Mouse (Mus musculus) MEL (cell line): ENCODE data around the gene Amigo3. TPM values are rescaled to one million over a fixed set of nuclear protein-coding genes. Genes with fewer than 3 reads are reported as not detected.

Experiments
- DNase-seq: peaks from one replicate; pipeline ENCODE4 v3.0.0; 2011; ENCODE audit warnings: low read depth, low spot score
- H3K27ac ChIP-seq: 2 replicates; pipeline ENCODE4 v1.5.1; 2012; ENCODE audit warnings: low read depth, mild to moderate bottlenecking, control low read depth, low read length, moderate library complexity; ENCODE audit not compliant: control insufficient read depth
- H3K27me3 ChIP-seq, 2 experiments: fragments of 150-350 bp in 1 of 2; sonication (generic) in 1 of 2; 2 replicates each; pipeline ENCODE4 v1.6.1; 2012; ENCODE audit warnings: low read length in 2 of 2, mild to moderate bottlenecking in 2 of 2, improper control_type of control experiment in 1 of 2, moderate library complexity in 1 of 2; ENCODE audit not compliant: insufficient read depth in 2 of 2, control insufficient read depth in 1 of 2
- H3K36me3 ChIP-seq, 2 experiments: 2 replicates each; pipeline ENCODE4 v1.6.1; 2012 to 2014; ENCODE audit warnings: low read length in 2 of 2, improper control_type of control experiment in 1 of 2, inconsistent platforms in 1 of 2, mild to moderate bottlenecking in 1 of 2; ENCODE audit not compliant: insufficient read depth in 2 of 2, control insufficient read depth in 1 of 2
- H3K4me1 ChIP-seq, 2 experiments: fragments of 150-350 bp in 1 of 2; sonication (generic) in 1 of 2; 2 replicates each; pipeline ENCODE4 v1.6.1; 2012; ENCODE audit warnings: low read length in 2 of 2, improper control_type of control experiment in 1 of 2, mild to moderate bottlenecking in 1 of 2; ENCODE audit not compliant: insufficient read depth in 2 of 2, control insufficient read depth in 1 of 2
- H3K4me3 ChIP-seq, 2 experiments: fragments of 150-350 bp in 1 of 2; sonication (generic) in 1 of 2; 2 replicates each; pipeline ENCODE4 v1.5.1; 2012; ENCODE audit warnings: low read depth in 2 of 2, low read length in 2 of 2, mild to moderate bottlenecking in 2 of 2, moderate library complexity in 2 of 2, control low read depth in 1 of 2, improper control_type of control experiment in 1 of 2; ENCODE audit not compliant: control insufficient read depth in 1 of 2, insufficient read depth in 1 of 2
- H3K79me2 ChIP-seq: 2 replicates; pipeline ENCODE4 v1.6.1; 2012; ENCODE audit warnings: mild to moderate bottlenecking, low read length, moderate library complexity; ENCODE audit not compliant: control insufficient read depth, poor library complexity, insufficient read depth
- H3K9ac ChIP-seq: 2 replicates; pipeline ENCODE4 v1.6.1; 2012; ENCODE audit warnings: low read depth, mild to moderate bottlenecking, control low read depth, low read length, moderate library complexity; ENCODE audit not compliant: control insufficient read depth, poor library complexity, severe bottlenecking
- H3K9me3 ChIP-seq: fragments of 150-350 bp; sonication (generic); replicated peaks from 2 replicates; pipeline ENCODE4 v1.6.1; 2012; ENCODE audit warnings: mild to moderate bottlenecking, low read length, improper control_type of control experiment, moderate library complexity; ENCODE audit not compliant: insufficient read depth
- E2F4 ChIP-seq: IDR thresholded peaks from 2 replicates; pipeline ENCODE4 v1.6.1; 2011; ENCODE audit warnings: low read depth, low read length, improper control_type of control experiment, borderline replicate concordance
- GATA1 ChIP-seq: IDR thresholded peaks from 2 replicates; pipeline ENCODE4 v1.6.1; 2011; ENCODE audit warnings: low read depth, low read length, improper control_type of control experiment
- KAT2A ChIP-seq: conservative IDR thresholded peaks from 2 replicates; pipeline ENCODE4 v1.6.1; 2012; ENCODE audit warnings: low read depth, low read length, improper control_type of control experiment, inconsistent platforms
- MAX ChIP-seq: IDR thresholded peaks from 2 replicates; pipeline ENCODE4 v1.6.1; 2011; ENCODE audit warnings: low read length, improper control_type of control experiment
- MYB ChIP-seq: IDR thresholded peaks from 2 replicates; pipeline ENCODE4 v1.6.1; 2011; ENCODE audit warnings: mild to moderate bottlenecking, low read depth, low read length, improper control_type of control experiment
- NELFE ChIP-seq: IDR thresholded peaks from 2 replicates; pipeline ENCODE4 v1.6.1; 2011; ENCODE audit warnings: low read depth, low read length, improper control_type of control experiment
- POLR2AphosphoS2 ChIP-seq: IDR thresholded peaks from 2 replicates; pipeline ENCODE4 v1.6.1; 2011; ENCODE audit warnings: low read length, improper control_type of control experiment
- POLR2AphosphoS5 ChIP-seq: IDR thresholded peaks from 2 replicates; pipeline ENCODE4 v1.6.1; 2012; ENCODE audit warnings: low read depth, borderline replicate concordance, mild to moderate bottlenecking, inconsistent platforms, low read length, moderate library complexity, mixed read lengths
- RAD21 ChIP-seq: IDR thresholded peaks from 2 replicates; pipeline ENCODE4 v1.6.1; 2011; ENCODE audit warnings: mild to moderate bottlenecking, low read depth, low read length, improper control_type of control experiment
- SMC3 ChIP-seq: IDR thresholded peaks from 2 replicates; pipeline ENCODE4 v1.6.1; 2011; ENCODE audit warnings: low read depth, low read length, improper control_type of control experiment
- TBP ChIP-seq: IDR thresholded peaks from 2 replicates; pipeline ENCODE4 v1.8.0; 2011; ENCODE audit warnings: low read depth, low read length, improper control_type of control experiment
- USF1 ChIP-seq: IDR thresholded peaks from 2 replicates; pipeline ENCODE4 v1.6.1; 2014; ENCODE audit warnings: low read depth, mild to moderate bottlenecking, inconsistent platforms, low read length, improper control_type of control experiment, moderate library complexity
- ZMIZ1 ChIP-seq: IDR thresholded peaks from 2 replicates; pipeline ENCODE4 v1.6.1; 2012; ENCODE audit warnings: low read depth, mild to moderate bottlenecking, inconsistent platforms, low read length, improper control_type of control experiment, moderate library complexity
- polyA plus RNA-seq, 2 experiments: library from polyadenylated mRNA; stranded (reverse) in 1 of 2; unstranded in 1 of 2; fragments of >175 nt in 1 of 2; fragments of >200 nt in 1 of 2; gene quantifications; 2 replicates each; pipeline versions ENCODE4 v1.2.1 to v1.2.4; 2012; ENCODE audit warnings: low replicate concordance in 2 of 2, low read depth in 1 of 2; ENCODE audit not compliant: insufficient read length in 2 of 2, insufficient read depth in 1 of 2, missing spikeins in 1 of 2
- total RNA-seq: library from RNA; depleted of rRNA; stranded (reverse); fragments of 300-350 nt; gene quantifications from 2 replicates; pipeline ENCODE4 v1.2.3, GENCODE M21; 2012

Gene Amigo3
- total and polyA plus RNA-seq, 3 experiments = 2.2 to 3.4 TPM; not detected in 1

- TF ChIP-seq MYB (no peak), E2F4 (no peak), SMC3 (peak; percentile 10; the same call in 1 of the 2 replicates), POLR2AphosphoS5 (peak; percentile 71; the same call in 1 of the 2 replicates), USF1 (no peak), ZMIZ1 (0 out of 2 replicates have a peak, but pooled peaks have one; percentile 41), NELFE (no peak), GATA1 (no peak)
- H3K4me3 ChIP-seq = peak overlapping the region; percentile 89 to 98
- no peaks in the 10 kb centered on the region for H3K9me3 ChIP-seq
- peaks cover 10% of the 10 kb centered on the region for H3K79me2 ChIP-seq
- no peaks in the 10 kb centered on the region for H3K27me3 ChIP-seq
- peak overlapping the region; percentile 89 for H3K9ac ChIP-seq
- H3K4me1 ChIP-seq = peaks cover 2 to 17% of the 10 kb centered on the region in 2 experiments
- peaks cover 0 to 6% of the 10 kb centered on the region in 2 experiments; a peak in 2 of 4 replicates for H3K36me3 ChIP-seq
- no peak for DNase-seq
- H3K27ac ChIP-seq = peak overlapping the region; percentile 44
Measured at GRCm38 (mm10) chr9:108049561-108050251, 3.3 kb upstream of the Amigo3 start.

- no peak for TF ChIP-seq KAT2A
- no peak for TF ChIP-seq RAD21
- TF ChIP-seq GATA1 = no peak
- peak; percentile 40; the same call in 1 of the 2 replicates for TF ChIP-seq POLR2AphosphoS2
- no peak for TF ChIP-seq MAX
- no peak for TF ChIP-seq TBP
- no peak; the same call in 1 of the 2 replicates for TF ChIP-seq POLR2AphosphoS5
- TF ChIP-seq, all 39 proteins: peak for 1
- Histone ChIP-seq H3K9me3 (no peaks in the 10 kb centered on the region), H3K27ac (no peak overlapping the region), H3K27me3 (no peaks in the 10 kb centered on the region), H3K4me3 (no peak overlapping the region), H3K4me1 (peaks cover 2 to 17% of the 10 kb centered on the region in 2 experiments), H3K9ac (no peak overlapping the region), H3K79me2 (peaks cover 10% of the 10 kb centered on the region), H3K36me3 (peaks cover 0 to 6% of the 10 kb centered on the region in 2 experiments; a peak in 2 of 4 replicates)
- no peak for DNase-seq
Measured at GRCm38 (mm10) chr9:108051184-108051930, 1.6 kb upstream of the Amigo3 start.
